Mouse (Mus musculus): ENCODE data around the gene Polr2l.
A peak's percentile ranks its signal among the peaks of the same experiment; 100 is the strongest.

Polr2l gene

GRCm38 (mm10) chr7:141484186-141485120 lies 9.5 kb upstream of the Polr2l start:
- DNase-seq (ENCODE audit: low spot score), result no peak

- no peak for DNase-seq (ENCODE audit: low spot score)
Observed at GRCm38 (mm10) chr7:141483114-141483653, 8.3 kb upstream of the Polr2l start.

GRCm38 (mm10) chr7:141482531-141483024 lies 7.6 kb upstream of the Polr2l start:
- no peak for DNase-seq (ENCODE audit: low spot score)

- peak; percentile 81 for DNase-seq (ENCODE audit: low spot score)
Observed at GRCm38 (mm10) chr7:141481498-141482401, 6.8 kb upstream of the Polr2l start.

- peak; percentile 85 for DNase-seq (ENCODE audit: low spot score)
Observed at GRCm38 (mm10) chr7:141480842-141481497, 6.0 kb upstream of the Polr2l start.

- no peak for DNase-seq (ENCODE audit: low spot score)
Observed at GRCm38 (mm10) chr7:141478270-141478748, 3.4 kb upstream of the Polr2l start.

- DNase-seq (ENCODE audit: low spot score), result no peak
Observed at GRCm38 (mm10) chr7:141477578-141478269, 2.8 kb upstream of the Polr2l start.

GRCm38 (mm10) chr7:141476981-141477370 lies 2.0 kb upstream of the Polr2l start:
- no peak for DNase-seq (ENCODE audit: low spot score)

- peak; percentile 69 for DNase-seq (ENCODE audit: low spot score)
Observed at GRCm38 (mm10) chr7:141476226-141476980, 1.5 kb upstream of the Polr2l start.

GRCm38 (mm10) chr7:141475805-141476158 lies 850 bp upstream of the Polr2l start:
- no peak for DNase-seq (ENCODE audit: low spot score)

- DNase-seq (ENCODE audit: low spot score), result no peak
Observed at GRCm38 (mm10) chr7:141474160-141474559, 772 bp downstream of the Polr2l start.

- DNase-seq (ENCODE audit: low spot score), result no peak
Observed at GRCm38 (mm10) chr7:141472763-141473162, 2.2 kb downstream of the Polr2l start.

- no peak for DNase-seq (ENCODE audit: low spot score)
Observed at GRCm38 (mm10) chr7:141472226-141472625, 2.7 kb downstream of the Polr2l start.

- no peak for DNase-seq (ENCODE audit: low spot score)
Observed at GRCm38 (mm10) chr7:141471236-141471635, 3.7 kb downstream of the Polr2l start.

- no peak for DNase-seq (ENCODE audit: low spot score)
Observed at GRCm38 (mm10) chr7:141470637-141470944, 4.3 kb downstream of the Polr2l start.

GRCm38 (mm10) chr7:141469901-141470636 lies 4.9 kb downstream of the Polr2l start:
- no peak for DNase-seq (ENCODE audit: low spot score)

GRCm38 (mm10) chr7:141469352-141469751 lies 5.6 kb downstream of the Polr2l start:
- DNase-seq (ENCODE audit: low spot score), result no peak

GRCm38 (mm10) chr7:141468522-141469211 lies 6.3 kb downstream of the Polr2l start:
- peak; percentile 88 for DNase-seq (ENCODE audit: low spot score)

GRCm38 (mm10) chr7:141468164-141468521 lies 6.8 kb downstream of the Polr2l start:
- DNase-seq (ENCODE audit: low spot score), result no peak

All from embryo, embryonic 10.5 days (tissue).